Mouse (Mus musculus) kidney, embryonic 14.5 days (tissue): ENCODE data around the gene Igsf10. TPM values are rescaled to one million over a fixed set of nuclear protein-coding genes. Genes with fewer than 3 reads are reported as not detected.

ENCODE experiments used
- polyA plus RNA-seq: library from polyadenylated mRNA; unstranded; fragments of >200 nt; fragmentation: Nextera tagmentation; extraction: Ambion mirVana; gene quantifications from 2 replicates; pipeline ENCODE4 v1.2.1, GENCODE M21; 2014

Gene Igsf10
- polyA plus RNA-seq, 1 experiment from 2014 or later, result 4.4 TPM

Other genes starting within 250 kb of the Igsf10 start
- gene Gpr171, start 242.6 kb downstream of the Igsf10 start, polyA plus RNA-seq, result 0.58 and 1.3 TPM in 2 replicates
- gene P2ry14, start 190.8 kb downstream of the Igsf10 start, polyA plus RNA-seq, result 1.8 and 2.3 TPM in 2 replicates
- 0.34 TPM in 1 of 2 replicates, not detected in the other for gene Gpr87, start 149.3 kb downstream of the Igsf10 start, polyA plus RNA-seq
- gene P2ry13, start 133.5 kb downstream of the Igsf10 start, polyA plus RNA-seq, result 0.14 and 0.62 TPM in 2 replicates
- 1.2 and 1.8 TPM in 2 replicates for gene P2ry12, start 81.5 kb downstream of the Igsf10 start, polyA plus RNA-seq